Mouse (Mus musculus): ENCODE data around the gene Psmd13.

Gene Psmd13

DNA sequence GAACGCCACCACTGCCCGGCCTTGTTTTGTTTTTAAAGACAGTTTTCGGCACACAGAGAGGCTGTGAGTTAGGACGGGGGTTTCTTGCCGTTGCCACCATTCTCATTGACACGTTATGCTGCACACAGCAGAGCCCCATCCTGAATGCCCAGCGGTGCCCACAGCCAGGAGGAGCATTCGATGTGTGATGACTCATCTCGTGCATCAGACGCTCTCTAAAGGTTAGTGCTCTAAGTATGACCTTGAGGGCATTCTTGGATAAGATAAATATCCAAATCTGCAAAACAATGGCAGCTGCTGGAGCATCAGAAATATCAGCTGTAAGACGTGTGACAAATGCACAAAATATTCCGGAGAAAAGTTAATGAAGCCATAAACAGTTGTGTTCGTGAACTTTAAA lies 25.4 kb downstream of the Psmd13 start:
- DNase-seq (ENCODE audit: low spot score) = no peak

GRCm38 (mm10) chr7:140907697-140908096 lies 25.9 kb downstream of the Psmd13 start:
- DNase-seq (ENCODE audit: low spot score) = no peak

DNA sequence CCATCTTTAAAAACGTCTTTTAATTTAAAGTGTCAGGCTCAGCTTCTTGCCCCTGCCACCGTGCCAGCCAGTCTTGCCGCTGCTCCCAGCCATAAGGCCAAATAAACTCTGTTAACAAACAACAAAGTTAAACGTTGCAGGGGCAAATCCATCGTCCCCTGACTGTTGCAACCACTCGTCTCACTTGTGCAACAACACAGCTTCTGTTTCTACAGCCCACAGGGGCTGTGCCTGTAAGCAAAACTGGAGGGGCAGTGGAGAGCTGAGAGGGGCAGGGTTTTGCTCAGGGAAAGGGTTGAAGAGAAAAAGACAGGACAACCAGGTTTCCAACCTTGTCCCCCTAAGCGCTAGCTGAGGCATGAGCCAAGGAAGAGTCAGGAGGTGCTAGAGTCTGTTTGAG lies 26.4 kb downstream of the Psmd13 start:
- DNase-seq (ENCODE audit: low spot score) = no peak

DNA sequence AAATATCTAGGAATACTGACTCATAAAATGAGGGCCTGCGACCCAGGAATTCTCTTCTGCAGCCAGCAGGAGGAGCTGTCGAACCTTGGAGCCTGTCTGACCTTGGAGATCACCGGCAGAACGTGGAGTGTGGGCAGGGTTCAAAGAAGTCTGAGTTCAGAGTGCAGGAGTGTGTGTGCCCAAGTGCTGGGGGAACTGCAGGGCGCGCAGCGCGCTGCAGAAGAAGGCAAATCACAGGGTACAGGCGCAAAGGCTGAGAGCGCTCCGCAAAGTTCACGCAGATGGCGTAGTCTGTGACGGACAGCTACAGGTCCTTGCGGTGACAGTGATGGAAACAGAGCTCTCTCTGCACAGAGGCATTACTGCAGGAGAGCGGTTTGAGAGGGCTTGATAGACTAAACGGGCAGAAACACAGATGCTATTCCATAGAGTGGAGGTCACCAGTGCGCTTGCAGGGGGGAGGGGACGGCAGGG lies 26.9 kb downstream of the Psmd13 start:
- DNase-seq (ENCODE audit: low spot score) = peak; percentile 88

DNA sequence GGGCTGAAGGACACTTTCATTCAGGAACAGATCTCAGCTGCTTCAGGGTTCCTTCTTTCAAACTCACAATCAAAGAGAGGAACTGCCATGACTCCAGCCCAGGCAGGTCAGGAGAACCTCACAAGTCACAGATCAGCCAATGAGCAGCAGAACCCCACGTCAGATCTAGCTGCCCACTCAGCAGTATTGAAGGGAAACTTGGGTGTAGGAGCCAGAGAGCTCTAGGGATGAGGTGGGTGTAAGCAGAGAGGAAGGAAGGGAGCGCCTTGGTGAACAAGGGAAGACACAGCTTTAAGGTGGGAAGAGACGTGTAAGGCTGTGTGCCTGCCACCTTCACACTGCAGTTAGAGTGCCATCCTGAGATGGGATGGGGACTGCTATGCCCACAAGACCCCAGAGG lies 30.5 kb downstream of the Psmd13 start:
- no peak for DNase-seq (ENCODE audit: low spot score)

- no peak for DNase-seq (ENCODE audit: low spot score)
Measured at GRCm38 (mm10) chr7:140912846-140913482, 31.2 kb downstream of the Psmd13 start.

- no peak for DNase-seq (ENCODE audit: low spot score)
Measured at GRCm38 (mm10) chr7:140914031-140914690, 32.4 kb downstream of the Psmd13 start.

GRCm38 (mm10) chr7:140919911-140920310 lies 38.1 kb downstream of the Psmd13 start:
- DNase-seq (ENCODE audit: low spot score) = no peak

DNA sequence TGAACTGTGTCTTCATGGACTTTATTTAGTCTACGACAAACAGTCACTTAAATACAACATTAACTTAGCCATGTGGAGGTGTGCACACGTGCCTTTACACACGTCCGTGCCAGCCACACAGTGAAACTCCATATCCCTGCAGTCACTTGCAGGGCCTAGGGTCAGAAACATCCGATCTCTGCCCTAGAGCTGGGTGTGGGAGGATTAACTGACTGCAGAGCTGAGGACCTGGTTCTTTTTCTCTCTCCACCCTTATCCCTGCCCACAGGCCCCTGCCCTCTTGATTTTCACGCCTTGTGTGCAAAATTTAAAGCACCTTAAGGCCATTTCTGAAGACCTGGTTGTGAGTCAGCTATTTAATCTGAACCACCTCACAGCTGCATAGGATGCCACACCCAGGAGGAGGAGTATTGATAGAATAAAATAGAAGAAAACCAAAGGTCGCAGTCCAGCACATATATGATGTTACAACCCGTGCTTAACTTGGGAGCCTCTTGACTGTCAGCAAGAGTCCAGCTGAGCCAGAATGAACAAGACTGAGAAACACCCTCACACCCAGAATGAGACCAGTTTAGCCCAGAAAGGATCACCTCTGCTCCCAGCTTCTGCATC lies 38.8 kb downstream of the Psmd13 start, which contains the start of gene Nlrp6:
Gene Nlrp6, plus strand, starts transcription at position 485 of the 612 bp plus-strand sequence.
- DNase-seq (ENCODE audit: low spot score) = no peak

DNA sequence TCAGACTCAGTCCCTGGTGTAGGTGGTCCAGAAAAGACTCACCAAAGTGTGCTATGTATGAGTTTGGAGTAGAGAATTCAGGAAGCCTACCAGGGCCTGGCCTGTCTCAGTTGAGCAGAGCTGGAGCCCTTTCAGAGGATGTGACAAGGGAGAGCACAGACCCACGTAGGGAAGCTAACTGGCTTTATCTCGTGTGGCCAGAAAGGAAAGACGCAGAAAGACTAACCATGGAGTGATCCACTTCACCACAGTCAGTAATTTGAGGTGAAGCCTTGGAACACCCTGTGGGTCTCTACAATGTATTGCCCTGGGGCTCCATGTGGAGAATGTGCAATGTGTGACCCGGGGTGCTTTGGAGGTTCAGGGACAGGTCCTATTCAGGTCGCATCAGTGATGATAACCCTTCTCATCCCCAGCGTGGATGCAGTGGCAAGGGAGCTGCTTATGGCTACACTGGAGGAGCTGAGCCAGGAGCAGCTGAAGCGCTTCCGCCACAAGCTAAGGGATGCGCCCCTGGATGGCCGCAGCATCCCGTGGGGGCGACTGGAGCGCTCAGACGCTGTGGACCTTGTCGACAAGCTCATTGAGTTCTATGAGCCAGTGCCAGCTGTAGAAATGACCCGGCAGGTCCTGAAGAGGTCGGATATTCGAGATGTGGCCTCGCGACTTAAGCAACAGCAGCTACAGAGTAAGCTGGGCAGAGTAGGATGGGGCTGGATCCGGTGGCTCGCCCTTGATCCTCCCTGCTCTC lies 39.6 kb downstream of the Psmd13 start:
- no peak for DNase-seq (ENCODE audit: low spot score)

DNA sequence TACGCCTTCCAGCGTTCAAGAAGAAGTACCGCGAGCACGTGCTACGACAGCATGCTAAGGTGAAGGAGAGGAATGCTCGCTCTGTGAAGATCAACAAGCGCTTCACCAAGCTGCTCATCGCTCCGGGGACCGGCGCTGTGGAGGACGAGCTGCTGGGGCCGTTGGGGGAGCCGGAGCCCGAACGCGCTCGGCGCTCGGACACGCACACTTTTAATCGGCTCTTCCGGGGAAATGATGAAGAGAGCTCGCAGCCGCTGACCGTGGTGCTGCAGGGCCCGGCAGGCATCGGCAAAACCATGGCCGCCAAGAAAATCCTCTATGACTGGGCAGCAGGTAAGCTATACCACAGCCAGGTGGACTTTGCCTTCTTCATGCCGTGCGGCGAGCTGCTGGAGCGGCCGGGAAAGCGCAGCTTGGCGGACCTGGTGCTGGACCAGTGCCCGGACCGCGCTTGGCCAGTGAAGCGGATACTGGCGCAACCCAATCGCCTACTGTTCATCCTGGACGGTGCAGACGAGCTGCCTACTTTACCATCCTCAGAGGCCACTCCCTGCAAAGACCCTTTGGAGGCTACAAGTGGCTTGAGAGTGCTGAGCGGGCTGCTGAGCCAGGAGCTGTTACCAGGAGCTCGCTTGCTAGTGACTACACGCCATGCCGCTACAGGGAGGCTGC lies 40.8 kb downstream of the Psmd13 start:
- DNase-seq (ENCODE audit: low spot score) = peak; percentile 40

DNA sequence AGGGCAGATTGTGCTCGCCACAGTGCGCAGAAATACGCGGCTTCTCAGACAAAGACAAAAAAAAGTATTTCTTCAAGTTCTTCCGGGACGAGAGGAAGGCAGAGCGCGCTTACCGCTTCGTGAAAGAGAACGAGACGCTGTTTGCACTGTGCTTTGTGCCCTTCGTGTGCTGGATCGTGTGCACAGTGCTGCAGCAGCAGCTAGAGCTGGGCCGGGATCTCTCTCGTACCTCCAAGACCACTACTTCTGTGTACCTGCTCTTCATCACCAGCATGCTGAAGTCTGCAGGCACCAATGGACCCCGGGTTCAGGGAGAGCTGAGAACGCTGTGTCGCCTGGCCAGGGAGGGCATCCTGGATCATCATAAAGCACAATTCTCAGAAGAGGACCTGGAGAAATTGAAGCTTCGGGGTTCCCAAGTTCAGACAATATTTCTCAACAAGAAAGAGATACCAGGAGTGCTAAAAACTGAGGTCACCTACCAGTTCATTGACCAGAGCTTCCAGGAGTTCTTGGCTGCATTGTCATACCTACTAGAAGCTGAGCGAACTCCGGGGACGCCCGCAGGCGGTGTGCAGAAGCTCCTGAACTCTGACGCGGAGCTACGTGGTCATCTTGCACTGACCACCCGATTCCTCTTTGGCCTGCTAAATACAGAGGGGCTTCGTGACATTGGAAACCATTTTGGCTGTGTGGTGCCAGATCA lies 41.5 kb downstream of the Psmd13 start:
- no peak for DNase-seq (ENCODE audit: low spot score)

- no peak for DNase-seq (ENCODE audit: low spot score)
Measured at GRCm38 (mm10) chr7:140927181-140927580, 45.4 kb downstream of the Psmd13 start.

GRCm38 (mm10) chr7:140938436-140938835 lies 56.7 kb downstream of the Psmd13 start:
- no peak for DNase-seq (ENCODE audit: low spot score)

GRCm38 (mm10) chr7:140938896-140939295 lies 57.1 kb downstream of the Psmd13 start:
- no peak for DNase-seq (ENCODE audit: low spot score)

GRCm38 (mm10) chr7:140939669-140940171 lies 58.0 kb downstream of the Psmd13 start:
- peak; percentile 42 for DNase-seq (ENCODE audit: low spot score)

- peak; percentile 86 for DNase-seq (ENCODE audit: low spot score)
Measured at GRCm38 (mm10) chr7:140941222-140942051, 59.7 kb downstream of the Psmd13 start, which contains the start of gene Pgghg. Pgghg (plus strand) TSS chr7:140941391.

DNA sequence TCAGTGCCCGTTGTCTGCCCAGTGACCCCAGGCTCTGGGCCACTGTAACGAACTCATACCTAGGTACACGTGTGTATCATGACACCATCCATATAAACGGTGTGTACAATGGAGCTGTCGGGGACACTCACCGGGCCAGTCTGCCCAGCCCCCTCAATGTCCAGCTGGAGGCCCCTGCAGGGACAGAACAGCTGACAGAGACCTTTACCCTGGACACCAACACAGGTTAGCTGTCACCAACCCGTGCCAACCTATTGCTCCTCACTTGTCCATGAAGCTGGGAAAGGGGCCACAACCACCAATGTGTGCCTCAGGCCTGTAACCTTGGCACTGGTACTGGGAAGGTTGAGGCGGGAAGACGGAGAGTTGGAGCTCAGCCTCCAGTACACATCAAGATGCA lies 60.6 kb downstream of the Psmd13 start:
- DNase-seq (ENCODE audit: low spot score) = no peak

DNA sequence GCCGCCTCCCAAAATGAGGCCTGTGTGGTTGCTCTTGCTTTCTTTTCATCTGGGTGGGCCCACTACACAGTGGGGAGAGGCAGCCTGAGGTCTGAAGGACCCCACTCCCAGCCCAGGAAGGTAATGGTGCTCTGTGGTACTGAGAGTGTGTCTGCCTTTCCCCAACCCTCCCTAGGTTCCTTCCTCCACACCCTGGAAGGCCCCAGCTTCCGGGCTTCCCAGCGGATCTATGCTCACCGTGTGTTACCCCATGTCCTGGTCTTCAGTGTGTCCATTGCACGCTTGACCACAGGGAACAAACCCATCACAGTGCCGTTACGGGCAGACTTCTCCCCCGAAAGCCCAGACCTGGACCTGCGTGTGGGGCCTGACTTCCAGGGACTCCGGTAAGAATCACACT lies 61.0 kb downstream of the Psmd13 start:
- DNase-seq (ENCODE audit: low spot score) = no peak

GRCm38 (mm10) chr7:140943356-140943755 lies 61.6 kb downstream of the Psmd13 start:
- no peak for DNase-seq (ENCODE audit: low spot score)

Measured in retina, embryonic 14.5 days (tissue).